Mouse (Mus musculus) cortical plate, adult 2 months (tissue): ENCODE measurements around the gene Siva1.

Experiments
- CTCF ChIP-seq: fragments of 200-500 bp; IDR thresholded peaks from 2 replicates; pipeline ENCODE4 v1.5.1; 2011; ENCODE audit warnings: mild to moderate bottlenecking, control low read depth, low read length; ENCODE audit not compliant: insufficient read depth; ENCODE audit errors: extremely low read depth
- POLR2A ChIP-seq: fragments of 200-500 bp; IDR thresholded peaks from 2 replicates; pipeline ENCODE4 v1.6.1; 2011; ENCODE audit warnings: mild to moderate bottlenecking, low read length, control low read depth; ENCODE audit not compliant: insufficient read depth; ENCODE audit errors: extremely low read depth

GRCm38 (mm10) chr12:112654076-112654475 is 9.6 kb downstream of the Siva1 start:
- TF ChIP-seq POLR2A (no peak), CTCF (no peak)
